Mouse (Mus musculus) heart, adult 2 months (tissue): ENCODE measurements around the gene Fdx1l. TPM values are rescaled to one million over a fixed set of nuclear protein-coding genes. Genes with fewer than 3 reads are reported as not detected.
A peak's percentile ranks its signal among the peaks of the same experiment; 100 is the strongest.

ENCODE experiments used
- DNase-seq, 2 experiments: peaks; one replicate each; pipeline ENCODE4 v3.0.0; 2021
- H3K27ac ChIP-seq: fragments of 200-600 bp; 2 replicates; pipeline ENCODE4 v1.8.1; 2022
- H3K27me3 ChIP-seq: fragments of 200-500 bp; 2 replicates; pipeline ENCODE4 v1.6.1; 2012; ENCODE audit warnings: mild to moderate bottlenecking, low read length, inconsistent platforms, mixed read lengths; ENCODE audit not compliant: control insufficient read depth, insufficient read depth
- H3K36me3 ChIP-seq: fragments of 200-500 bp; 2 replicates; pipeline ENCODE4 v1.6.1; 2012; ENCODE audit warnings: low read length, inconsistent platforms; ENCODE audit not compliant: control insufficient read depth, insufficient read depth
- H3K4me1 ChIP-seq: fragments of 200-500 bp; 2 replicates; pipeline ENCODE4 v1.6.1; 2011; ENCODE audit warnings: low read length; ENCODE audit not compliant: control insufficient read depth, insufficient read depth
- H3K4me3 ChIP-seq: fragments of 200-600 bp; 2 replicates; pipeline ENCODE4 v1.8.1; 2022
- H3K79me2 ChIP-seq: fragments of 200-500 bp; replicated peaks from 2 replicates; pipeline ENCODE4 v1.6.1; 2012; ENCODE audit warnings: mild to moderate bottlenecking, inconsistent platforms, low read length, moderate library complexity, mixed read lengths; ENCODE audit not compliant: control insufficient read depth, insufficient read depth
- H3K9ac ChIP-seq: fragments of 200-500 bp; 2 replicates; pipeline ENCODE4 v1.6.1; 2012; ENCODE audit warnings: low read depth, mild to moderate bottlenecking, control low read depth, inconsistent platforms, low read length, mixed read lengths
- CTCF ChIP-seq: fragments of 200-600 bp; IDR thresholded peaks from 2 replicates; pipeline ENCODE4 v1.8.1; 2022; ENCODE audit warnings: antibody characterized with exemption, mild to moderate bottlenecking, moderate library complexity
- EP300 ChIP-seq: fragments of 200-500 bp; IDR thresholded peaks from 2 replicates; pipeline ENCODE4 v1.6.1; 2011; ENCODE audit warnings: low read depth, low read length, control low read depth; ENCODE audit not compliant: insufficient read depth
- POLR2A ChIP-seq: fragments of 200-500 bp; IDR thresholded peaks from 2 replicates; pipeline ENCODE4 v1.6.1; 2011; ENCODE audit warnings: mild to moderate bottlenecking, low read depth, low read length, control low read depth; ENCODE audit not compliant: insufficient read depth
- WGBS: fragments of 180-500 bp; shearing (Covaris S2); methylation state at CpG from one replicate; pipeline ENCODE4 v1.1.7; 2018; 5-methylcytosine and 5-hydroxymethylcytosine counted together
- intact Hi-C: fragments of 180-260 bp; cut with DNase I; formaldehyde crosslinking; loops from one replicate; pipeline ENCODE4 v1.15.1; 2025
- polyA plus RNA-seq: library from polyadenylated mRNA; depleted of rRNA; stranded (reverse); fragments of >200 nt; gene quantifications from 2 replicates; pipeline ENCODE4 v1.2.3, GENCODE M21; 2012
- total RNA-seq, 2 experiments: library from RNA; stranded (reverse); gene quantifications; 2 replicates each; pipeline ENCODE4 v1.2.3; 2021

Gene Fdx1l
- total and polyA plus RNA-seq, 3 experiments, result 35.8 to 51.1 (median 41.4) TPM

DNA sequence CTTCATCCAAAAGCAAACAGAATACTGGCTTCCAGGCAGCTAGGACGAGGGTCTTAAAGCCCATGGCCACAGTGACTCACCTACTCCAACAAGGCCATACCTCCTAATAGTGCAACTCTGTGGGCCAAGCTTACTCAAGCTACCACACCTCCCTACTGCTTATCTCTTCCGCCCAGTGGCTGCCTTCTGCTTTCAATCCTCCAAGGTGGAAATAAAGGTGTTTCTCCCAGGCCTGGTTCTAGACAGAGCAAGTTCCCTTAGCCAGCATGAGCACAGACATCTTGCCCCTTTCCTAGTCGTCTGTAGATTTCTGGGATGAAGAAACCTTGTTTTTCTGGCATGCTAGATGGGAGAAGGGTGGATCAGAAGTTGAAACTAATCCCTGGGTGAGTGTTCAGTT is 33.6 kb downstream of the Fdx1l start:
- Histone ChIP-seq H3K27ac (no peak overlapping the region), H3K27me3 (peaks cover 8% of the 10 kb centered on the region), H3K36me3 (no peaks in the 10 kb centered on the region), H3K9ac (no peak overlapping the region), H3K4me1 (no peaks in the 10 kb centered on the region), H3K79me2 (no peaks in the 10 kb centered on the region), H3K4me3 (no peak overlapping the region)
- no peak for TF ChIP-seq EP300
- no peak for TF ChIP-seq POLR2A
- TF ChIP-seq CTCF, result no peak
- DNase-seq, result no peak
- WGBS, result 81% methylated on average over 3 of the region's 3 CpGs
- intact Hi-C loops, result no loop called here

DNA sequence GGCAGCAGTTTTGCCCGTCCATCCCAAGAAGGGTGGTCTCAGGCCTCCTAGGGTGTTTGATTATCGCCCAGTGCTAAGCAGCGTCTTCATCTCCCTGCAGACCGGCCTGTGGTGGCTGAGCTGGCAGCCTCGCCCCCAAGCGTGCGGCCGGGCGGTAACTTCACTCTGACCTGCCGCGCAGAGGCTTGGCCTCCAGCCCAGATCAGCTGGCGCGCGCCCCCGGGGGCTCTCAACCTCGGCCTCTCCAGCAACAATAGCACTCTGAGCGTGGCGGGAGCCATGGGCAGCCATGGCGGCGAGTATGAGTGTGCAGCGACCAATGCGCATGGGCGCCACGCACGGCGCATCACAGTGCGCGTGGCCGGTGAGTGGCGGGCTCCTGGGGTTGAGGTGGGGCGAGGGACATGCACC is 35.9 kb downstream of the Fdx1l start:
- H3K79me2 ChIP-seq, result no peaks in the 10 kb centered on the region
- DNase-seq, result peak; percentile 46 to 55
- intact Hi-C loops, result no loop called here
- no peak overlapping the region for H3K27ac ChIP-seq
- TF ChIP-seq POLR2A (no peak), CTCF (no peak), EP300 (no peak)
- no peak overlapping the region for H3K4me3 ChIP-seq
- no peak overlapping the region for H3K9ac ChIP-seq
- H3K4me1 ChIP-seq, result no peaks in the 10 kb centered on the region; the same call in 1 of the 2 replicates
- H3K27me3 ChIP-seq, result peaks cover 11% of the 10 kb centered on the region
- no peaks in the 10 kb centered on the region for H3K36me3 ChIP-seq
- whole genome bisulfite sequencing, result 5% methylated on average over 31 of the region's 31 CpGs

DNA sequence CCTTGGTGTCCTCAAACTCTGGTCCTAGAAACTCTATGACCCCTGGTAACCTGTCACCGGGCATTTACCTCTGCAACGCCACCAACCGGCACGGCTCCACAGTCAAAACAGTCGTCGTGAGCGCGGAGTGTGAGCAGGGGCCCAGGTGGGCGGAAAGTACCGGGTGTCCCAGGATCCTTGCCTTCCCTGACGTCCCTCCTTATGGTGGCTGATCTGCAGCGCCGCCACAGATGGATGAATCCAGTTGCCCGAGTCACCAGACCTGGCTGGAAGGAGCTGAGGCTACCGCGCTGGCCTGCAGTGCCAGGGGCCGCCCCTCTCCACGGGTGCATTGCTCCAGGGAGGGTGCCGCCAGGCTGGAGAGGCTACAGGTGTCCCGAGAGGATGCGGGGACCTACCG is 36.7 kb downstream of the Fdx1l start:
- H3K27me3 ChIP-seq, result peaks cover 11% of the 10 kb centered on the region
- TF ChIP-seq CTCF, result no peak
- no peak for TF ChIP-seq EP300
- no peak for TF ChIP-seq POLR2A
- H3K79me2 ChIP-seq, result no peaks in the 10 kb centered on the region
- no peaks in the 10 kb centered on the region for H3K36me3 ChIP-seq
- no peak for DNase-seq
- WGBS, result 6% methylated on average over 22 of the region's 22 CpGs
- H3K4me3 ChIP-seq, result no peak overlapping the region
- no peak overlapping the region for H3K27ac ChIP-seq
- H3K4me1 ChIP-seq, result no peaks in the 10 kb centered on the region; the same call in 1 of the 2 replicates
- no peak overlapping the region for H3K9ac ChIP-seq
- intact Hi-C loops, result no loop called here

- H3K36me3 ChIP-seq, result no peaks in the 10 kb centered on the region
- DNase-seq, result no peak
- H3K4me3 ChIP-seq, result no peak overlapping the region
- no peak overlapping the region for H3K9ac ChIP-seq
- H3K79me2 ChIP-seq, result no peaks in the 10 kb centered on the region
- no peaks in the 10 kb centered on the region; the same call in 1 of the 2 replicates for H3K4me1 ChIP-seq
- 18% methylated on average over 20 of the region's 20 CpGs for WGBS
- H3K27me3 ChIP-seq, result peaks cover 11% of the 10 kb centered on the region
- TF ChIP-seq EP300, result no peak
- no peak for TF ChIP-seq CTCF
- no peak for TF ChIP-seq POLR2A
- intact Hi-C loops, result no loop called here
- H3K27ac ChIP-seq, result no peak overlapping the region
These were observed 37.3 kb downstream of the Fdx1l start for GRCm38 (mm10) chr9:21036161-21036560.

- Histone ChIP-seq H3K9ac (no peak overlapping the region), H3K4me1 (no peaks in the 10 kb centered on the region; the same call in 1 of the 2 replicates), H3K27ac (no peak overlapping the region), H3K4me3 (no peak overlapping the region), H3K79me2 (no peaks in the 10 kb centered on the region), H3K27me3 (peaks cover 11% of the 10 kb centered on the region), H3K36me3 (no peaks in the 10 kb centered on the region)
- intact Hi-C loops, result no loop called here
- 49% methylated on average over 9 of the region's 9 CpGs for WGBS
- no peak for TF ChIP-seq CTCF
- TF ChIP-seq POLR2A, result no peak
- no peak for TF ChIP-seq EP300
- DNase-seq, result no peak
These were observed 37.8 kb downstream of the Fdx1l start for GRCm38 (mm10) chr9:21035586-21035985.

- intact Hi-C loops, result loop anchor here (5.0 kb wide), 2 partner anchors 38 to 58 kb away; partner anchors contain the start of genes Fdx1l, Gm38431, Gm49373 and Raver1
- Histone ChIP-seq H3K27me3 (peaks cover 11% of the 10 kb centered on the region), H3K36me3 (no peaks in the 10 kb centered on the region), H3K79me2 (no peaks in the 10 kb centered on the region), H3K9ac (no peak overlapping the region), H3K4me1 (peaks cover 3% of the 10 kb centered on the region), H3K27ac (no peak overlapping the region), H3K4me3 (no peak overlapping the region)
- WGBS, result 13% methylated on average over 17 of the region's 17 CpGs
- no peak for DNase-seq
- TF ChIP-seq POLR2A (no peak), EP300 (no peak), CTCF (no peak)
These were observed 38.8 kb downstream of the Fdx1l start for GRCm38 (mm10) chr9:21034481-21035085.
